Mouse (Mus musculus): ENCODE measurements around the gene Ccdc136. TPM values are rescaled to one million over a fixed set of nuclear protein-coding genes. Genes with fewer than 3 reads are reported as not detected.

Gene Ccdc136
- total RNA-seq, 2 experiments from 2014 or later, result 95.7 to 101 TPM

Small RNA genes lying within 50 kb of the gene (microRNA-seq; reads per million reads assigned to microRNA genes)
- not detected for gene Gm26220
- gene Gm44354, result not detected

Other genes starting within 250 kb of the Ccdc136 start
- 10 to 100 TPM; 29.4 to 32.8 TPM for gene Rbm28, start 231.3 kb upstream of the Ccdc136 start, total RNA-seq (2021)
- gene Prrt4, start 216.7 kb upstream of the Ccdc136 start, total RNA-seq (2021), result 1 to 10 TPM; 9.0 to 9.4 TPM
- 100 to 1,000 TPM; 111 to 112 TPM for gene Impdh1, start 179.9 kb upstream of the Ccdc136 start, total RNA-seq (2021)
- 1 to 10 TPM; 6.1 to 6.2 TPM for gene Hilpda, start 123.8 kb upstream of the Ccdc136 start, total RNA-seq (2021)
- gene Fam71f2, start 116.7 kb upstream of the Ccdc136 start, total RNA-seq (2021), result under 1 TPM in 1 of 2 experiments, not detected in 1; 0.43 TPM
- not detected for gene Fam71f1, start 77.2 kb upstream of the Ccdc136 start, total RNA-seq (2021)
- gene Calu, start 48.2 kb upstream of the Ccdc136 start, total RNA-seq (2021), result 100 to 1,000 TPM; 100 to 101 TPM
- under 1 TPM; 0.39 to 0.99 TPM for gene Opn1sw, start 7.8 kb upstream of the Ccdc136 start, total RNA-seq (2021)
- gene Flnc, start 36.9 kb downstream of the Ccdc136 start, total RNA-seq (2021), result 1 to 10 TPM; 1.8 to 2.0 TPM
- gene Atp6v1f, start 71.4 kb downstream of the Ccdc136 start, total RNA-seq (2021), result 100 to 1,000 TPM; 246 to 249 TPM
- gene Atp6v1fnb, start 75.1 kb downstream of the Ccdc136 start, total RNA-seq (2021), result 1 to 10 TPM in 1 of 2 experiments, under 1 TPM in 1; 0.54 to 1.1 TPM
- gene Kcp, start 111.6 kb downstream of the Ccdc136 start, total RNA-seq (2021), result 1 to 10 TPM; 6.7 to 8.9 TPM
- gene Irf5, start 130.3 kb downstream of the Ccdc136 start, total RNA-seq (2021), result 1 to 10 TPM; 3.1 to 3.5 TPM
- gene Tnpo3, start 213.6 kb downstream of the Ccdc136 start, total RNA-seq (2021), result 10 to 100 TPM; 73.8 to 77.3 TPM